Mouse (Mus musculus): ENCODE results near the gene Timp1. TPM values are rescaled to one million over a fixed set of nuclear protein-coding genes. Genes with fewer than 3 reads are reported as not detected.

The Timp1 gene
- 10.8 and 13.4 TPM in 2 replicates for polyA plus RNA-seq (2016; fragmentation: Nextera tagmentation; extraction: Ambion mirVana)

- WGBS = 16% methylated on average over 18 of the region's 18 CpGs
- Histone ChIP-seq H3K27ac (replicated peaks) (peak within 1 kb of the TSS; percentile 54; the same call in 1 of the 2 replicates), H3K36me3 (replicated peaks) (no peaks in the 10 kb centered on the region)
These were observed at the start of gene Timp1 for GRCm38 (mm10) chrX:20869962-20870513. Timp1 (plus strand) TSS chrX:20870166.

GRCm38 (mm10) chrX:20828934-20829333, 41.0 kb upstream of the Timp1 start:
- Histone ChIP-seq H3K27me3 (replicated peaks; ENCODE audit: low read depth, poor library complexity, severe bottlenecking) (no peaks in the 10 kb centered on the region), H3K9me3 (no peaks in the 10 kb centered on the region), H3K27ac (replicated peaks) (no peak overlapping the region), H3K4me3 (no peak overlapping the region), H3K4me1 (no peaks in the 10 kb centered on the region), H3K36me3 (replicated peaks) (no peaks in the 10 kb centered on the region)
- DNase-seq (ENCODE audit: low spot score) = peak; percentile 53
- WGBS = 33% methylated on average over 5 of the region's 5 CpGs

More at GRCm38 (mm10) chrX:20869962-20870513, at the start of gene Timp1:
- H3K9me3 ChIP-seq = no peaks in the 10 kb centered on the region
- H3K4me3 ChIP-seq = peak within 1 kb of the TSS; percentile 52
- DNase-seq (ENCODE audit: low spot score) = peak; percentile 74
- peaks cover 6% of the 10 kb centered on the region; the same call in 1 of the 2 replicates for H3K4me1 ChIP-seq
- no peaks in the 10 kb centered on the region for H3K27me3 ChIP-seq (replicated peaks; ENCODE audit: low read depth, poor library complexity, severe bottlenecking)

GRCm38 (mm10) chrX:20847232-20847631, 22.7 kb upstream of the Timp1 start:
- Histone ChIP-seq H3K27ac (replicated peaks) (no peak overlapping the region), H3K4me1 (peaks cover 8% of the 10 kb centered on the region; the same call in 1 of the 2 replicates), H3K4me3 (no peak overlapping the region), H3K9me3 (0 out of 2 replicates have a peak, but pooled peaks cover 3% of the 10 kb centered on the region), H3K36me3 (replicated peaks) (peaks cover 22% of the 10 kb centered on the region), H3K27me3 (replicated peaks; ENCODE audit: low read depth, poor library complexity, severe bottlenecking) (no peaks in the 10 kb centered on the region)
- no peak for DNase-seq (ENCODE audit: low spot score)
- 90% methylated on average over 3 of the region's 3 CpGs for WGBS

- 24% methylated on average over 2 of the region's 2 CpGs for WGBS
- Histone ChIP-seq H3K4me3 (peak overlapping the region; percentile 66), H3K36me3 (replicated peaks) (peaks cover 22% of the 10 kb centered on the region), H3K27ac (replicated peaks) (peak overlapping the region; percentile 63), H3K4me1 (peaks cover 8% of the 10 kb centered on the region; the same call in 1 of the 2 replicates), H3K27me3 (replicated peaks; ENCODE audit: low read depth, poor library complexity, severe bottlenecking) (no peaks in the 10 kb centered on the region), H3K9me3 (0 out of 2 replicates have a peak, but pooled peaks cover 3% of the 10 kb centered on the region)
- DNase-seq (ENCODE audit: low spot score) = no peak
These were observed 22.1 kb upstream of the Timp1 start for GRCm38 (mm10) chrX:20847816-20848215.

GRCm38 (mm10) chrX:20848256-20848984, 21.5 kb upstream of the Timp1 start:
- peaks cover 28% of the 10 kb centered on the region for H3K36me3 ChIP-seq (replicated peaks)
- H3K9me3 ChIP-seq = 0 out of 2 replicates have a peak, but pooled peaks cover 3% of the 10 kb centered on the region
- peaks cover 8% of the 10 kb centered on the region; the same call in 1 of the 2 replicates for H3K4me1 ChIP-seq
- peak; percentile 90 for DNase-seq (ENCODE audit: low spot score)
- H3K4me3 ChIP-seq = peak overlapping the region; percentile 66
- WGBS = 15% methylated on average over 42 of the region's 42 CpGs
- H3K27ac ChIP-seq (replicated peaks) = peak overlapping the region; percentile 81
- no peaks in the 10 kb centered on the region for H3K27me3 ChIP-seq (replicated peaks; ENCODE audit: low read depth, poor library complexity, severe bottlenecking)

- no peak for DNase-seq (ENCODE audit: low spot score)
- H3K9me3 ChIP-seq = 0 out of 2 replicates have a peak, but pooled peaks cover 3% of the 10 kb centered on the region
- no peak overlapping the region for H3K4me3 ChIP-seq
- H3K27ac ChIP-seq (replicated peaks) = no peak overlapping the region
- WGBS = 94% methylated on average over 7 of the region's 7 CpGs
- peaks cover 8% of the 10 kb centered on the region; the same call in 1 of the 2 replicates for H3K4me1 ChIP-seq
- no peaks in the 10 kb centered on the region for H3K27me3 ChIP-seq (replicated peaks; ENCODE audit: low read depth, poor library complexity, severe bottlenecking)
- peaks cover 73% of the 10 kb centered on the region for H3K36me3 ChIP-seq (replicated peaks)
These were observed 16.2 kb upstream of the Timp1 start for GRCm38 (mm10) chrX:20853794-20854193.

GRCm38 (mm10) chrX:20861453-20862104, 8.4 kb upstream of the Timp1 start:
- no peaks in the 10 kb centered on the region for H3K27me3 ChIP-seq (replicated peaks; ENCODE audit: low read depth, poor library complexity, severe bottlenecking)
- peaks cover 20% of the 10 kb centered on the region for H3K4me1 ChIP-seq
- WGBS = 38% methylated on average over 5 of the region's 5 CpGs
- H3K36me3 ChIP-seq (replicated peaks) = peaks cover 26% of the 10 kb centered on the region
- peak; percentile 9 for DNase-seq (ENCODE audit: low spot score)
- no peak overlapping the region for H3K4me3 ChIP-seq
- no peak overlapping the region for H3K27ac ChIP-seq (replicated peaks)
- H3K9me3 ChIP-seq = peaks cover 7% of the 10 kb centered on the region; the same call in 1 of the 2 replicates

GRCm38 (mm10) chrX:20862105-20863065, 7.6 kb upstream of the Timp1 start:
- 34% methylated on average over 29 of the region's 29 CpGs for WGBS
- peak; percentile 27 for DNase-seq (ENCODE audit: low spot score)
- Histone ChIP-seq H3K9me3 (peaks cover 7% of the 10 kb centered on the region; the same call in 1 of the 2 replicates), H3K4me3 (no peak overlapping the region), H3K27ac (replicated peaks) (peak overlapping the region; percentile 63), H3K36me3 (replicated peaks) (peaks cover 18% of the 10 kb centered on the region), H3K27me3 (replicated peaks; ENCODE audit: low read depth, poor library complexity, severe bottlenecking) (no peaks in the 10 kb centered on the region), H3K4me1 (peaks cover 20% of the 10 kb centered on the region)

GRCm38 (mm10) chrX:20863161-20864101, 6.5 kb upstream of the Timp1 start:
- no peak overlapping the region for H3K27ac ChIP-seq (replicated peaks)
- peaks cover 20% of the 10 kb centered on the region for H3K4me1 ChIP-seq
- H3K36me3 ChIP-seq (replicated peaks) = peaks cover 8% of the 10 kb centered on the region; the same call in 1 of the 2 replicates
- peaks cover 7% of the 10 kb centered on the region; the same call in 1 of the 2 replicates for H3K9me3 ChIP-seq
- H3K27me3 ChIP-seq (replicated peaks; ENCODE audit: low read depth, poor library complexity, severe bottlenecking) = no peaks in the 10 kb centered on the region
- DNase-seq (ENCODE audit: low spot score) = no peak
- 82% methylated on average over 9 of the region's 9 CpGs for WGBS
- no peak overlapping the region for H3K4me3 ChIP-seq

GRCm38 (mm10) chrX:20868091-20868490, 1.9 kb upstream of the Timp1 start:
- Histone ChIP-seq H3K9me3 (no peaks in the 10 kb centered on the region; the same call in 1 of the 2 replicates), H3K4me3 (no peak overlapping the region), H3K27me3 (replicated peaks; ENCODE audit: low read depth, poor library complexity, severe bottlenecking) (no peaks in the 10 kb centered on the region), H3K36me3 (replicated peaks) (no peaks in the 10 kb centered on the region), H3K27ac (replicated peaks) (no peak overlapping the region), H3K4me1 (peaks cover 8% of the 10 kb centered on the region; the same call in 1 of the 2 replicates)
- 66% methylated on average over 4 of the region's 4 CpGs for WGBS
- no peak for DNase-seq (ENCODE audit: low spot score)

GRCm38 (mm10) chrX:20869203-20869602, 763 bp upstream of the Timp1 start:
- DNase-seq (ENCODE audit: low spot score) = no peak

More at GRCm38 (mm10) chrX:20869203-20869602, 763 bp upstream of the Timp1 start:
- H3K36me3 ChIP-seq (replicated peaks) = no peaks in the 10 kb centered on the region
- H3K9me3 ChIP-seq = no peaks in the 10 kb centered on the region
- H3K4me1 ChIP-seq = peaks cover 6% of the 10 kb centered on the region; the same call in 1 of the 2 replicates
- H3K27me3 ChIP-seq (replicated peaks; ENCODE audit: low read depth, poor library complexity, severe bottlenecking) = no peaks in the 10 kb centered on the region
- no peak overlapping the region for H3K27ac ChIP-seq (replicated peaks)
- WGBS = 89% methylated on average over 1 of the region's 1 CpGs
- H3K4me3 ChIP-seq = no peak overlapping the region

Measured in embryonic facial prominence, embryonic 10.5 days (tissue).